Mouse (Mus musculus): ENCODE measurements around the gene Gm37419.

The Gm37419 gene

GRCm38 (mm10) chr16:23988466-23989208, at the start of gene Gm37419, which contains the start of gene Bcl6:
Gene Gm37419 (plus strand): TSS chr16:23988482.
Gene Bcl6 (minus strand): TSS chr16:23988852.
- in situ Hi-C loops (cut with MboI; ENCODE audit: low sequenced_read_pairs): loop anchor here (10.0 kb wide), 1 partner anchor 1276 kb away; no protein-coding TSS in a partner anchor

DNA sequence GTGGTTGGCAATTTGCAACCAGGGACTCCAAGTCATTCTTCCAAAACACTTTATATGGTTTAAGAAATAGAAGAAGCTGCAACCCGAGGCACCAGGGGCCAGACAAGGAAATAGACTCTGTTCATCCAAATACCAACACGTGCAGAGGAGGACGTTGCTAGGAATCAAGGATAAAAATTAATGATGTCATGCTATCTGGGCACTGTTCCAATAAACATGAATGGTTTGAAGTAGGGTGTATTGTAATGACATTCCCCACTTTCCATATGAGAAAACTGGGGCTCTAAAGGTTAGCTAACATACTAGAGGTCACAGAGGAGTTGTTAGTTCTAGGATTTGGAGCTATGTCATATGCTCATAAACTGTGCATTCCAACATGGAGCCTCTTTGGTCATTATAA, 43.5 kb upstream of the Gm37419 start:
- in situ Hi-C loops (cut with MboI; ENCODE audit: low sequenced_read_pairs): no loop called here

DNA sequence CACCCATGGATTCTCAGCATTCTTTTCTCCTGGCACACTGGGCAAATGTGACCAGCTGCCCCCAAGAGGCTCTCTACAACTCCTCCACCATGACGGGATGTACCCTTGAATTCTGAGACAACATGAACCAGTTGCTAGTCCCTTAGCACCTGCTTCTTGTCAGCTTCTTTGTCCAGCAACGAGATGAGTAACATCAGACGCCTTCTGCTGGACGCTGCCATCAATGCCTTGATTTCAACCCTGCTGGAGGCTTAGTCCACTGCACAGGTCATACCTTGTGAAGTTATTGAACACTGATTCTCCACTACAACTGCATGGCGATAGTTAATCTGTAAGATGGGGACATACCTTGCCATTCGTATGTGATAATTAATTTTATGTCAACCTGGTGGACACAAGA, 40.6 kb upstream of the Gm37419 start:
- in situ Hi-C loops (cut with MboI; ENCODE audit: low sequenced_read_pairs): no loop called here

- in situ Hi-C loops (cut with MboI; ENCODE audit: low sequenced_read_pairs): no loop called here
Observed at GRCm38 (mm10) chr16:23952101-23952727, 36.1 kb upstream of the Gm37419 start.

DNA sequence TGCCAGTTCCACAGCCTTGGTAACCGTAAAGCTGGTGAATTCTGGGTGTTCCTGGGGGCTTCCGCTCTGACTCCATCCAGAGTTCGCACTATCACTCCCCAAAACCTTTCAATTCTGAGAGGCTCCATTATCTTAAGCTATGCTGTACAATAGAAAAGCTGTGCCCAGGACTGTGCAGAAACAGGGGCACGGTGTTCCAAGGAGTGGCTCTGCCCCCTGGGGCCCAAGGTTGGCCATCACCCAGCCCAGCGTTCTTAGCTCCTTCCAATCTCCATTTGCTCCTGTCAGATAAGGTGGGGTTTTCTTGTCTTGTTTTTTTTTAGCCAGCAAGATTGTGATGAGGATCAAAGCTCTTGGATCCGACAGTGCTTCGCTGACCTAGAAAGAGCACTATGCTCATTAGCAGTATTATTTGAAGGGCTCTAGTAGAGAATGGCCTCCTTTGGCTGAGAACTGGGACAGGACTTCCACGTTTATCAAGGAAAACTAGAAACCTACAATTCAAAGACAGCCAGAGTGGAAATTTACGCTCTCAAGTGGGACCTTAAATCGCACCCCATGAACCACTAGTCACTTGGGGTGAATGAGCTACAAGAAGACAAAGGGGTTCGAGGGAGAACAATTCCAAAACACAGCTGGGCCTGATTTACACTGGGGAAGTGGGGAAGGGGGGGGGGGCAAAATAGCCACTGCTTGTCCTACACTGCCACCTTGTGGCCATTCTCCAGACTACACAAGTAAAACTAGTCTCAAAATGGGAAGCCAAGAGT, 34.9 kb upstream of the Gm37419 start:
- in situ Hi-C loops (cut with MboI; ENCODE audit: low sequenced_read_pairs): no loop called here

DNA sequence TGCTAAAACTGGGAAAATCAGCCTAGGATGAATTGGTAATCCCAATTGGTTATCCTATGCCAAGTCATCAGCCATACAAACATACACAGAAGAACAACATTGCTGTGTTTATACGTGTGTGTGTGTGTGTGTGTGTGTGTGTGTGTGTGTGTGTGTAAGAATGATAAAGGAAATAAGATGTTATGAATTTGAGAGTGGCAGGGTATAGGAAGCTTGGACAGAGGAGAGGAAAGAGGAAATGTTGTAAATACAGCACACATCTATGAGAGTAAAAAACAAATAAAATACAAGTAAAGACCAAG, 34.4 kb upstream of the Gm37419 start:
- in situ Hi-C loops (cut with MboI; ENCODE audit: low sequenced_read_pairs): no loop called here

DNA sequence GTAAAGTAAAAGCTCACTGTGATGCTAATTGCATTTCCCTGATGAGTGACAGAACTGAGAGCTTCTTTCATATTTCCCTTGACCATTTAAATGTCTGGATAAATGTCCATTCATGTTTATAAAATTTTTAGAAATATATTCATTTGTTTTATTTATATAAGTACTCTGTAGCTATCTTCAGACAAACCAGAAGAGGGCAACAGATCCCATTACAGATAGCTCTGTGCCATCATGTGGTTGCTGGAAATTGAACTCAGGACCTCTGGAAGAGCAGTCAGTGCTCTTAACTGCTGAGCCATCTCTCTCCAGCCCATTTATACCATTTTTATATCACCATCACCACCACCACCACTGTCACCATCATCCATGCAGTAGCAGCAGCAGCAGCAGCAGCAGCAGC, 29.3 kb upstream of the Gm37419 start:
- in situ Hi-C loops (cut with MboI; ENCODE audit: low sequenced_read_pairs): no loop called here

- in situ Hi-C loops (cut with MboI; ENCODE audit: low sequenced_read_pairs): no loop called here
Observed at GRCm38 (mm10) chr16:23962401-23962800, 25.9 kb upstream of the Gm37419 start.

DNA sequence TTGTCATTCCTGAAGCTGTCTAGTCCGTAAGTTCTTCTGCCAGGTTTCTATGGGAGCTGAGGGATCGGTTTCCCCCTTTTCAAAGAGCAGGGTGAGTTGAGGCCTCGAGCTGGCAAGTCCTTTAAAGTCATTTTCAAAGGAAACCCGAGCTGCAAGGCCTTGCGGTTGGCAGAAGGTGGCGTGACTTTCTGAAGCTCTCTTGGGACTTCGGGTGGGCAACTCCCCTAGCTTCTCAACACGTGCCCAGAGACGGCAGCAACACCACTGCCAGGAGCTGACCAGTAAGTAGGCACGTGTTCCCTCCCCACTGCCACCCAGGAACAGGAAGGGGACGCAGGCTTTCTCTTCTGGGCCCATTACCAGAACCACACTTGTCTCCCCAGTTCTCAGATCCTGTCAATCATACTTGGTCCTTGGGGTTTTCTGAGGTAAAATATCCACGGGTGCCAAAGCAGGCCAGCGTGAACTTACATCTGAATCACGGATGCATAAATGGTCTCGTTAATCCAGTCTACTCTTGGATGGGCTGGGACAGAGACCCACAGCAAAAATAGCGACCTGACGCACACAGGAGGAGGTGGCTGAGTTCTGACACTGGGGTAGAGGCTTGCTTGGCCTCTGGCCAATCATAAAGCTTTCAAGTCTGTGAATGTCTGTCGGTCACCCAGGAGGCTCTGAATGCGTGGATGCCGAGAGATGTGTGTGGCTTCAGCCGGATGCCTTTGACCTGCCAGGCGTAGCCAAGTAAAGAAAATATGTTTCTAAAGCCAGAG, 24.2 kb upstream of the Gm37419 start:
- in situ Hi-C loops (cut with MboI; ENCODE audit: low sequenced_read_pairs): no loop called here

GRCm38 (mm10) chr16:23964706-23965367, 23.4 kb upstream of the Gm37419 start:
- in situ Hi-C loops (cut with MboI; ENCODE audit: low sequenced_read_pairs): no loop called here

- in situ Hi-C loops (cut with MboI; ENCODE audit: low sequenced_read_pairs): no loop called here
Observed at GRCm38 (mm10) chr16:23966066-23966465, 22.2 kb upstream of the Gm37419 start.

GRCm38 (mm10) chr16:23967301-23967700, 21.0 kb upstream of the Gm37419 start:
- in situ Hi-C loops (cut with MboI; ENCODE audit: low sequenced_read_pairs): no loop called here

DNA sequence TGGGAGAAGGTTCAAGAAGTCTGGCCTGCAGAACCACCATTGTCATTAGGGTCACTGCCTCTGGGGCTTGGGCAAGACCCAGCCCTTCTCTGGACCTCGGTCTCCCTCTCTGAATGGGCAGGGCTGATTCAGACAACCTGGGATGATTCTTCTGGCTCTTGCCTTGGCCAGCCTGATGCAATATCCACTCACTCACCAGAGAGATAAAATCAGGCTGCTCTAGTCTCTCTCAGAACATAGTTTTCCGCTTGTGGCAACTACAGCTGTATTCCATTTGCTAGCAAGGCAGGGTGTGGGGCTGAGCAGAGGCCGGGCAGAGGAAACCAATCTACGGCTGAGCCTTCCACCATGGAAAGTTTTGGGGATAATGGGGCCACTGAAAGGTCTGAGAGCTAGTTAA, 19.4 kb upstream of the Gm37419 start:
- in situ Hi-C loops (cut with MboI; ENCODE audit: low sequenced_read_pairs): no loop called here

DNA sequence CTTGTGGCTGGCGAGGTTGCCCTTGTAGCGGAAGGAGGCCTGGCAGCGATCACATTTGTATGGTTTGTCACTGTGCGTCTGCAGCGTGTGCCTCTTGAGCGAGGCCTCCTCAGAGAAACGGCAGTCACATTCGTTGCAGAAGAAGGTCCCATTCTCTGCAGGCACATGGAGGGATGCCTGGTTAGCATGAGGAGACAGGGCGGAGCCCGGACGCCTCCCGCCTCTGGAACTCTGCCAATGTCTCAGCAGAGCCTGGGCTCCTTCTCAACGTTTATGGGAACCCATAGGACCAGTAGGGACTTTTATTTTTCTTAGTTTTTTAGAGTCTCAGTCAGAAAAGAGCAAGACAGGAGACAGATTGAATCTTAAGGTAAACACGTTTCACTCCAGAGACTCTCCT, 18.4 kb upstream of the Gm37419 start:
- in situ Hi-C loops (cut with MboI; ENCODE audit: low sequenced_read_pairs): no loop called here

GRCm38 (mm10) chr16:23972126-23972740, 16.0 kb upstream of the Gm37419 start:
- in situ Hi-C loops (cut with MboI; ENCODE audit: low sequenced_read_pairs): no loop called here

- in situ Hi-C loops (cut with MboI; ENCODE audit: low sequenced_read_pairs): no loop called here
Observed at GRCm38 (mm10) chr16:23972901-23973300, 15.4 kb upstream of the Gm37419 start.

DNA sequence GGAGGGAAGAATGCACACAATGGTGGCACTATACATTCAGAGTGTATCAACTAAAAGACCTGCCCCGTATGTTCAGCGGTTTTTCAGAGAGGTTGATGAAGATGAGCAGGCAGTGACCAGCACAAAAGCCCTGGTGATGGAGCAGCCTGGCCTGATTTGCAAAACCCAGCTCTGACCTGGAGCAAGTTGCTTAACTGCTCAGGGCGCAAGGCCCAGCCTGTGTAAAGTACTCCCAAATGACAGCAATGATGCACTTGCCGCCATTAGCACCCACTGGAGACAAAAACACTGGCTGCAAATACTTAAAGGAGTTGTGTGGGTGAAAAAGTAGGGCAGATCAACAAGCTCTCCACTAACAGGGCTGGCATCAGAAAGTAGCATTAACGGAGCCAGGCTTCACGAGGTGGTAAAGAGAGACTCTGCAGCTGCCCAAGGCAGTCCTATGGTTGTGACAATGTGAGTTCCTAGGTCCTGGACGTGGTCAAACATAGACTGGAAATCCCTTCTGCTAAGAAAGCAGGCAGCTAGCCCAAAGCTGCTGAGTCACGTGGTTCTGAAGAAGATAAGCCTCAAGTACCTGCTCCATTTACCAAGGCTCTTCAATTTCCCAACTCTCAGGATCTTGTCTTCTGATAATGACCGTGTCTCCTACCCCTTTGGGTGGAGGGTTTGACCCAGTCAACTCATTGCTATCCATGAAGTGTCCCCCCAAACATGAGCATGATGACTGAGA, 14.5 kb upstream of the Gm37419 start:
- in situ Hi-C loops (cut with MboI; ENCODE audit: low sequenced_read_pairs): no loop called here

DNA sequence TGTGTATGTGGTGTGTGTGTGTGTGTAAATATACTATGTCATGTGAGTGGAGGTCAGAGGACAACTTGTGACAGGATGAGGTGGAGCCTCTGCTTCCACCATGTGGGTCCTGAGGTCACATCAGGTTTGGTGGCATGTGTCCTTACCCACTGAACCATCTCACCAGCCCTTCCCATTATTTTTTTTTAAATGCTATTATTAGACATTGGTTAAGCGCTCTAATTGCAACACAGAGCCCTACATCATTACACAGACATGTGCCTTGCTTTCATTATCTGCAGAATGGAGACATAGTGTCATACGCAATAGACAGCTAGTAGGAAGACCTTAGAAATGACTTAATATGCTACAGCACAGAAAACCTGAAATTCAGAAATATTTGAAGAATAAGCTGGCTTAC, 12.1 kb upstream of the Gm37419 start:
- in situ Hi-C loops (cut with MboI; ENCODE audit: low sequenced_read_pairs): no loop called here

DNA sequence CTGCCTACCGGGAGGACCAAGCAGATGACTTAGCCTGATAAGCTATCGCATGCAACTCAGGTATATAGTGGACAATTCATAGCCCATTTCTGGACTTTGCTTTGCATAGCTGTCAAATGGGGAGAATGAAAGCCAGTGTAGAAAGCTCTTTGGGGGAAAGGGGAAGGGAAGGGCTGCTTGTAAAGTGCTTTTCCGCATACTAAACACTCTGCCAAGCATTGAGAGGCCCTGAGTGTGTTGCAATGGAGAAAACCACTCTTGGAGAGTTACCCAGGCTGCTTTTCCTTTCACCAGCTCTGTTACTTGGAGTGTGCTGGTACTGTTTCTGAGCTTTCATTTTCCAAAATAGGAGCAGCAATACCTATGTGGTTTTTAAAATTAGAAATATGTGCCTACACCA, 10.6 kb upstream of the Gm37419 start:
- in situ Hi-C loops (cut with MboI; ENCODE audit: low sequenced_read_pairs): no loop called here

DNA sequence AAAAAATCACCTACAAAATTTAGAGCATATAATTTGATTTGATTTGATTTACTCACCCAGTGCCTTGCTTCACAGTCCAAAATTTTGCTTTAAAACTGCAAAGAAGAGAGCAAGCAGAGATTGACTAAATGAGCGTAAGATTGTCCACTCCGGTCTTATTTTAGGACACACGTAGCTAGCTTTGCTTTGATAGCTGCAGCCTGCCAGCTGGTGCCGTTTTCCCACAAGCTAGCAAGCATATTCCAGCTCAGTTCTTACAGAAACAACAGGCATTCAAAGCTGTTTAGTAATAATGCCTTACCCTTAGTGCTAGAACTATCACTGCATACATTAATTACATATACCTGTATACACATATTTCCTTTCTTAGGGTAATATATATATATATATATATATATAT, 9.8 kb upstream of the Gm37419 start:
- in situ Hi-C loops (cut with MboI; ENCODE audit: low sequenced_read_pairs): no loop called here

Measured in CH12F3 (cell line).